Comparison of ENCODE assay signal across 8 mouse cellular contexts in the genomic region with DNA sequence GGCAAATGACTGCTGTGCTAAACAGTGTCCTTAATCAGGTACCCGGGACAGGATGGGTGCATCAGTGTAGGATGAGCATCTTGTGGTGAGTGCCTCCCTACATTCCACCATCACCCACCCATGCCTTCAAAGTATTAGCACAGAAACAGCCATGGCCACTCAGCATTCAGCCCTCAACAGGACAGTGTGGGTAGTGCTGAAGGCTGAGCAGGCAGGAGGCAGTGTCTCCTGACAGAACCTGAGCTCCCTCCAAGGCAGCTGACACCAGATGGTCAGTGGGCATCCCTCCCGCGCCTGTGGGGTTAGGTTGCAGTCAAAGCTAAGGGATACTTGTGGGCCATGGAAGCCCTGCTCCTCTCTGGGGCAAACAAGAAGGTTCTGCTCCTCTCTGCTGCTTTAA.
DNase-seq lines count a peak whose midpoint lies in the region; ATAC-seq and TF ChIP-seq lines count a peak whose summit lies in the region.

No protein-coding gene starts in this region.

- 94% methylated on average over 3 of the region's 3 CpGs for WGBS in liver, adult 2 months
- WGBS in liver, postnatal 0 days (ENCODE audit: insufficient replicate concordance), result 77% methylated on average over 3 of the region's 3 CpGs
- 68% methylated on average over 3 of the region's 3 CpGs for WGBS in midbrain, embryonic 13.5 days

- H3K79me2 ChIP-seq in liver, adult 2 months (ENCODE audit: control insufficient read depth, insufficient read depth, low read length), result no peaks in the 10 kb centered on the region

- H3K9me3 ChIP-seq in liver, postnatal 0 days (ENCODE audit: low read length), result no peaks in the 10 kb centered on the region
- H3K9me3 ChIP-seq in midbrain, embryonic 13.5 days, result no peaks in the 10 kb centered on the region

- H3K27ac ChIP-seq in liver, adult 2 months (replicated peaks; ENCODE audit: insufficient read depth, low read depth, low read length), result no peak overlapping the region
- no peak overlapping the region for H3K27ac ChIP-seq in liver, postnatal 0 days (ENCODE audit: low read depth)
- H3K27ac ChIP-seq in gastrocnemius, adult 2 months, result peak overlapping the region; percentile 86
- H3K27ac ChIP-seq in midbrain, embryonic 13.5 days, result no peak overlapping the region

- H3K4me2 ChIP-seq in liver, postnatal 0 days (ENCODE audit: low read depth, low read length), result no peak overlapping the region
- no peak overlapping the region for H3K4me2 ChIP-seq in midbrain, embryonic 13.5 days (replicated peaks)

- no peak for ATAC-seq in liver, postnatal 0 days
- peak; percentile 56; the same call in 1 of the 2 replicates for ATAC-seq in midbrain, embryonic 13.5 days

- TF ChIP-seq POLR2A in liver, adult 2 months (IDR thresholded peaks at IDR 0.05; ENCODE audit: extremely low read depth, insufficient read depth, low read length), result no peak

- intact Hi-C loops in gastrocnemius, adult 2 months (cut with DNase I), result loop anchor here (10.0 kb wide), 1 partner anchor 457 kb away; a partner anchor contains a TSS

- peaks cover 24% of the 10 kb centered on the region for H3K36me3 ChIP-seq in liver, adult 2 months (ENCODE audit: control insufficient read depth, insufficient read depth, low read length)
- peaks cover 52% of the 10 kb centered on the region for H3K36me3 ChIP-seq in liver, postnatal 0 days (replicated peaks; ENCODE audit: insufficient read depth, low read length)
- peaks cover 62% of the 10 kb centered on the region for H3K36me3 ChIP-seq in midbrain, embryonic 13.5 days

- TF ChIP-seq CTCF in liver, adult 2 months (IDR thresholded peaks at IDR 0.05; ENCODE audit: low read depth, low read length), result peak; percentile 4; the same call in 1 of the 2 replicates
- no peak for TF ChIP-seq CTCF in liver, postnatal 0 days (IDR thresholded peaks at IDR 0.05; ENCODE audit: low read depth)
- peak; percentile 56 for TF ChIP-seq CTCF in gastrocnemius, adult 2 months (IDR thresholded peaks at IDR 0.05)

- H3K9ac ChIP-seq in liver, adult 2 months (ENCODE audit: low read depth, low read length), result no peak overlapping the region
- H3K9ac ChIP-seq in liver, postnatal 0 days (replicated peaks), result no peak overlapping the region
- H3K9ac ChIP-seq in midbrain, embryonic 13.5 days (replicated peaks), result no peak overlapping the region

- H3K4me1 ChIP-seq in liver, adult 2 months (ENCODE audit: control insufficient read depth, insufficient read depth, low read length), result no peaks in the 10 kb centered on the region
- no peaks in the 10 kb centered on the region for H3K4me1 ChIP-seq in liver, postnatal 0 days (ENCODE audit: insufficient read depth)
- H3K4me1 ChIP-seq in midbrain, embryonic 13.5 days (replicated peaks), result no peaks in the 10 kb centered on the region

- no peak for TF ChIP-seq EP300 in liver, postnatal 0 days (IDR thresholded peaks at IDR 0.05; ENCODE audit: low read depth)

- no peak overlapping the region for H3K4me3 ChIP-seq in liver, adult 2 months (ENCODE audit: insufficient read depth, low read depth, low read length)
- H3K4me3 ChIP-seq in liver, postnatal 0 days (ENCODE audit: low read depth, low read length), result no peak overlapping the region
- H3K4me3 ChIP-seq in gastrocnemius, adult 2 months, result no peak overlapping the region
- no peak overlapping the region for H3K4me3 ChIP-seq in midbrain, embryonic 13.5 days (replicated peaks)

- H3K27me3 ChIP-seq in liver, adult 2 months (ENCODE audit: control insufficient read depth, insufficient read depth, low read length), result no peaks in the 10 kb centered on the region
- no peaks in the 10 kb centered on the region for H3K27me3 ChIP-seq in liver, postnatal 0 days (ENCODE audit: insufficient read depth, low read length)
- H3K27me3 ChIP-seq in midbrain, embryonic 13.5 days, result no peaks in the 10 kb centered on the region

- peak; percentile 43 for DNase-seq in embryo, embryonic 10 days (ENCODE audit: low spot score)
- no peak for DNase-seq in embryo, embryonic 9.5 days (ENCODE audit: extremely low spot score)
- no peak for DNase-seq in liver, adult 2 months (ENCODE audit: extremely low read depth, low read depth, low spot score)
- DNase-seq in liver, postnatal 0 days, result no peak
- DNase-seq in gastrocnemius, adult 2 months, result peak; percentile 89
- DNase-seq in ovary, postnatal 36 days (ENCODE audit: low spot score), result no peak
- no peak for DNase-seq in yolk sac, embryonic 10.5 days (ENCODE audit: low spot score)

Comparison
In these comparisons a context has a peak if more than half of its experiments do, and no peak if none do; other contexts are left out.
1. DNase-seq: peak in embryo, embryonic 10 days (single experiment) and gastrocnemius, adult 2 months (single experiment); none in embryo, embryonic 9.5 days (single experiment), liver, adult 2 months (single experiment), liver, postnatal 0 days (single experiment), ovary, postnatal 36 days (single experiment) and yolk sac, embryonic 10.5 days (single experiment).